Mouse (Mus musculus) olfactory bulb, adult 2 months (tissue): ENCODE data around the gene Scn2a.

Source experiments
- CTCF ChIP-seq: fragments of 200-500 bp; IDR thresholded peaks from 2 replicates; pipeline ENCODE4 v1.5.1; 2012; ENCODE audit warnings: low read depth, mild to moderate bottlenecking, low read length, moderate library complexity; ENCODE audit not compliant: insufficient read depth
- POLR2A ChIP-seq: fragments of 200-500 bp; IDR thresholded peaks from 2 replicates; pipeline ENCODE4 v1.6.1; 2012; ENCODE audit warnings: mild to moderate bottlenecking, low read depth, low read length, moderate library complexity; ENCODE audit not compliant: insufficient read depth

GRCm38 (mm10) chr2:65801054-65801709 is 180.6 kb downstream of the Scn2a start:
- TF ChIP-seq CTCF (no peak), POLR2A (no peak)
